Mouse (Mus musculus) spleen, postnatal 14 days (tissue): ENCODE measurements at regions not wholly inside any gene's neighbourhood (a gene's known extent, or its start where the extent isn't known, plus 50 kb on each side); places are given as distances from the start of the nearest gene placed in this dataset.
"Not testable (repeated sequence)": the region's sequence is repeated elsewhere in the genome, so short reads cannot be mapped to it uniquely, and the experiment has no call there.

Source experiments
- DNase-seq, 2 experiments: peaks; one replicate each; pipeline ENCODE4 v3.0.0; 2021 to 2022; ENCODE audit warnings: low spot score in 2 of 2

GRCm38 (mm10) chr11:45424066-45424465 is 427.8 kb upstream of the Clint1 start:
- not testable (repeated sequence) for DNase-seq

- no peak for DNase-seq
Observed at GRCm38 (mm10) chr11:45440937-45441720, 410.7 kb upstream of the Clint1 start.

- no peak for DNase-seq
Observed at GRCm38 (mm10) chr11:45446512-45446911, 405.3 kb upstream of the Clint1 start.

GRCm38 (mm10) chr11:45454234-45454633 is 397.6 kb upstream of the Clint1 start:
- no peak for DNase-seq

GRCm38 (mm10) chr11:45454933-45455332 is 396.9 kb upstream of the Clint1 start:
- DNase-seq, result no peak

GRCm38 (mm10) chr11:45456724-45457123 is 395.1 kb upstream of the Clint1 start:
- no peak for DNase-seq

DNA sequence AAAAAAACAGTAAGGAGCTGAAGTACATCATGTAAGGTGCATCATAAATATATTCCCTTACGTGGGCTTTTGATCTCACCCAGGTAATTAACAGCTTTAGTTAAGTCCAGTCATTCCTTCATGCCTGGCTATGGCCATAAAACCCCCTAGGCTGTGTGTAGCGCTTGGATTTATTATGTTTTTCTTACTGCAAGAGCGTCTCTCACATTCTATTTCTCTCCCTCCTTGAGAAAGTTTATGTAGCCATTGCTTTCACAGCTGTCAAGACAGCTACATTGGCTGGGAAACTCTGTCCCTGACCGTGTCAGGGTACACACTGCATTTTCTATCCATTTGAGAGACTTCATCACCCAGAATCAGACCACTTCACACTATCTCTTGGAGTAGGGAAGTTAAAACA is 394.3 kb upstream of the Clint1 start:
- no peak for DNase-seq

GRCm38 (mm10) chr11:45460000-45460792 is 391.7 kb upstream of the Clint1 start:
- no peak for DNase-seq

- no peak for DNase-seq
Observed at GRCm38 (mm10) chr11:45464501-45464900, 387.4 kb upstream of the Clint1 start.

- DNase-seq, result no peak
Observed at GRCm38 (mm10) chr11:45466350-45466749, 385.5 kb upstream of the Clint1 start.

GRCm38 (mm10) chr11:45472171-45472570 is 379.7 kb upstream of the Clint1 start:
- no peak for DNase-seq

- DNase-seq, result no peak
Observed at GRCm38 (mm10) chr11:45476917-45477316, 374.9 kb upstream of the Clint1 start.

DNA sequence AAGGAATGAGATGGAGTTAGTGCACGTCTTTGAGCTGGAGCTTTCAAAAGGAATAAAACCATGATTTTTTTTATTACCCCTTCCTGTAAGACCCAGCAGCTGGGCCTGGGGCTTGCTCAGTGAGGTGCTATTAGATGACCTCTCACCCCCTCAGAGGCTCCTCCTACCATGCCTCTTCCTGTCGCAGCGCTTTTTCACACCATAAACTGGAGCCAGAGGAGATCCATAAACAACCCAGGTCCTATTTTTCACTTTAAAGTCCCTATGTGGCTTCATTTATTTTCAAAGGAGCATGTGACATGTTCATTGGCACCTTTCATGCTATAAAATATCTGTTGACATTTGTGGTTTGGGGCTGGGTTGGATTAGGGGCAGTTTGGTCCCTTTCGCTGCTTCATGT is 365.9 kb upstream of the Clint1 start:
- no peak for DNase-seq

GRCm38 (mm10) chr11:45491021-45491967 is 360.6 kb upstream of the Clint1 start:
- DNase-seq, result no peak

GRCm38 (mm10) chr11:45495246-45495645 is 356.6 kb upstream of the Clint1 start:
- no peak for DNase-seq

GRCm38 (mm10) chr11:45508566-45508965 is 343.3 kb upstream of the Clint1 start:
- DNase-seq, result no peak

DNA sequence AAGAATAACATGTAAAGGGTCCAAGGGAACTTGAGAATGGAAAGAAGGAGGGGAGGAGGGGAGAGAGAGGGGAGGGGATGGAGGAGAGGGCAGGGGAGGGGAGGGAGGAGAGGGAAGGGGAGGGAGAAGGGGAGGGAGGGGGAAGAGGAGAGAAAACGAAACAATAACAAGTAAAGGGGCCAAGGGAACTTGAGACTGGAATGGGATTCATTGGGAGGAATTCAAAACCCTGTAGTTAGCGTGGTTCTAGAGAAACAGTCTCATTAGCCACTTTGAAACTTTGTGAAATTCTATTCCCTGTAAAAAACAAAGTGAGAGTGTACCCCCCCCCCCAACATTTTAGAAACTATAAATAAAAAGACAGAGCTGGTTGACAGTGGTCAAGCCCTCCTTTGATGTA is 342.6 kb upstream of the Clint1 start:
- DNase-seq, result no peak

DNA sequence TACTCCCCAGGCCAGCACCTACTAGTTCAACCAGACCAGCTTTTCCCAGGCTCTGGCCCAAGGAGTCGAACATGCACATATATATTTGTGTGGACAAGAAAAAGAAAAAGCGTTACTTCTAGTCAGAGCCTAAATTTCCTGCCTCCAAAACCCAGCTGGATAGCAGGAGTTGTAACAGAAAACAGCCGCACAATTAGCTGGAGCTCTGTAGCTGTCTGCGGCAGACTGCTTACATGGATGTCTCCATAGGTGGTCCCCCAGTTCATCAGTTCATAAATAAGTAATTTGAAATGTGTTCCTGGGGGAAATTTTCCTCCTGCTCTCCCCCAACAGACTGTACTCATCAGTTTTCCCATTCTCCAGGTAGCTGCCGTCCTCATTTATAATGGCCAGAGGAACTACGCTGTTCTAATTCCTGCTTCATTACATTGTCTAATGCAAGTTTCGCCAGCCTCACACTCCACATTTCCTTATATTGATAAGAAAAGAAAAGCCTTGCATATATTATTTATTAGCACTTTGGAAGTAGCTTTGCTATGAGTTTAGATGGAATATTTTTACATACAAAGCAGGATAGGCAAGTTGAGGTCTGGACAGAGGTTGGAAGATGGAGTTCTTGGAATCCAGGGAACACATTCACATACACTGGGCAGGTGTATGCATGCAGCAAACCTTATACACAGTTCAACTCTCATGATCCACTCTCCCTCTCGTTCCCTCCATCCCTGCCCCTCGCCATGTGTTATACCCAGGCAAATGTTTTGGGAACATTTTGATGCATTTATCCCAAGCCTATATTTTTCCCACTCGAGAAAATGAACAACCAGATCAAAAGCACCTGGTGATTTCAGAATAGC is 337.2 kb upstream of the Clint1 start:
- no peak for DNase-seq

DNA sequence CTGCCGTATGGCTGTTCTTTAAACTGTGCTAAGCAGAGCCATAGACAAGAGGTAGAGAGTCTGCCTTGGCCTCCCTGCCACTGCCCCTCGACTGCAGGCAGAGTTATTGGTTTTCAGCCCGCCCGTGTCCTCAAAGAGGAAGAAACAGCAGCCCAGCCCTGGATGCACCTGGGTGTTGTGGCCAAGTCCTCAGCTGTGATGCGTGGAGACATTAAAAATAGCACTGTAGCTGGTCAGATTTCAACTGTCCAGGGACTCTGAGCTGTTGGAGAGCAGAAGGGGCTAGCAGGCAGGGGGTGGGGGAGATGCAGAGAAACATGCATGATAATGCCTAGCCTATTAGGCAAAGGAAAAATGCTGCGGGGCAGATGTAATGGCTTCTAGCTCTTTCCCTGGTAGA is 327.1 kb upstream of the Clint1 start:
- peak; percentile 24 to 46 for DNase-seq

GRCm38 (mm10) chr11:45531044-45531626 is 320.7 kb upstream of the Clint1 start:
- no peak for DNase-seq
